Mouse (Mus musculus) MN1 (cell line): ENCODE results near the gene Mob3b.

Experiments
- DNase-seq: peaks from one replicate; pipeline ENCODE4 v3.0.0-alpha.2; 2016; ENCODE audit warnings: low spot score

Mob3b gene

GRCm38 (mm10) chr4:35114950-35115349 lies 42.3 kb downstream of the Mob3b start:
- DNase-seq, result no peak

GRCm38 (mm10) chr4:35113516-35114248 lies 43.6 kb downstream of the Mob3b start:
- DNase-seq, result no peak

GRCm38 (mm10) chr4:35112452-35112851 lies 44.8 kb downstream of the Mob3b start:
- DNase-seq, result no peak

GRCm38 (mm10) chr4:35105115-35105773 lies 52.0 kb downstream of the Mob3b start:
- no peak for DNase-seq

- DNase-seq, result no peak
Measured at GRCm38 (mm10) chr4:35101201-35101600, 56.1 kb downstream of the Mob3b start.

- no peak for DNase-seq
Measured at GRCm38 (mm10) chr4:35099865-35100780, 57.2 kb downstream of the Mob3b start.

GRCm38 (mm10) chr4:35099210-35099864 lies 57.9 kb downstream of the Mob3b start:
- no peak for DNase-seq

GRCm38 (mm10) chr4:35098552-35098951 lies 58.7 kb downstream of the Mob3b start:
- no peak for DNase-seq

- no peak for DNase-seq
Measured at GRCm38 (mm10) chr4:35096226-35097175, 60.8 kb downstream of the Mob3b start.

GRCm38 (mm10) chr4:35092457-35092856 lies 64.8 kb downstream of the Mob3b start:
- no peak for DNase-seq

GRCm38 (mm10) chr4:35091157-35091784 lies 66.0 kb downstream of the Mob3b start:
- DNase-seq, result no peak

- DNase-seq, result no peak
Measured at GRCm38 (mm10) chr4:35089321-35090316, 67.7 kb downstream of the Mob3b start.

GRCm38 (mm10) chr4:35086067-35086700 lies 71.1 kb downstream of the Mob3b start:
- no peak for DNase-seq

- DNase-seq, result no peak
Measured at GRCm38 (mm10) chr4:35084060-35084459, 73.2 kb downstream of the Mob3b start.

GRCm38 (mm10) chr4:35082476-35083114 lies 74.7 kb downstream of the Mob3b start:
- no peak for DNase-seq

GRCm38 (mm10) chr4:35080285-35080684 lies 77.0 kb downstream of the Mob3b start:
- DNase-seq, result no peak

GRCm38 (mm10) chr4:35068739-35069138 lies 88.5 kb downstream of the Mob3b start:
- no peak for DNase-seq

- no peak for DNase-seq
Measured at GRCm38 (mm10) chr4:35066163-35066562, 91.1 kb downstream of the Mob3b start.
